Mouse (Mus musculus): ENCODE measurements around the gene Sh3d21. TPM values are rescaled to one million over a fixed set of nuclear protein-coding genes. Genes with fewer than 3 reads are reported as not detected.

Sh3d21 gene
- polyA plus RNA-seq, 1 experiment from 2014 or later: 1.3 TPM

- H3K9me3 ChIP-seq: no peaks in the 10 kb centered on the region
- H3K36me3 ChIP-seq (replicated peaks): no peaks in the 10 kb centered on the region
- H3K4me3 ChIP-seq: no peak overlapping the region
- H3K9ac ChIP-seq: no peak overlapping the region
- H3K27me3 ChIP-seq (replicated peaks): no peaks in the 10 kb centered on the region
- 93% methylated on average over 3 of the region's 3 CpGs for WGBS
- H3K27ac ChIP-seq: no peak overlapping the region
- H3K4me1 ChIP-seq: peaks cover 47% of the 10 kb centered on the region
- ATAC-seq (replicated peaks): no peak
- no peak overlapping the region for H3K4me2 ChIP-seq
Measured at GRCm38 (mm10) chr4:126100764-126101163, 62.5 kb downstream of the Sh3d21 start.

Other genes starting within 250 kb of the Sh3d21 start
- gene Csf3r, start 138.9 kb downstream of the Sh3d21 start, polyA plus RNA-seq (2015; fragmentation: Nextera tagmentation; extraction: Ambion mirVana): 0.60 and 0.74 TPM in 2 replicates
- 130 and 131 TPM in 2 replicates for gene Mrps15, start 116.6 kb downstream of the Sh3d21 start, polyA plus RNA-seq (2015; fragmentation: Nextera tagmentation; extraction: Ambion mirVana)
- gene Oscp1, start 104.9 kb downstream of the Sh3d21 start, polyA plus RNA-seq (2015; fragmentation: Nextera tagmentation; extraction: Ambion mirVana): 43.7 and 47.7 TPM in 2 replicates
- 48.7 and 53.0 TPM in 2 replicates for gene Lsm10, start 66.9 kb downstream of the Sh3d21 start, polyA plus RNA-seq (2015; fragmentation: Nextera tagmentation; extraction: Ambion mirVana)
- gene Stk40, start 59.5 kb downstream of the Sh3d21 start, polyA plus RNA-seq (2015; fragmentation: Nextera tagmentation; extraction: Ambion mirVana): 34.4 and 35.2 TPM in 2 replicates
- 11.8 and 12.0 TPM in 2 replicates for gene Eva1b, start 15.7 kb downstream of the Sh3d21 start, polyA plus RNA-seq (2015; fragmentation: Nextera tagmentation; extraction: Ambion mirVana)
- 140 and 150 TPM in 2 replicates for gene Thrap3, start 39.3 kb upstream of the Sh3d21 start, polyA plus RNA-seq (2015; fragmentation: Nextera tagmentation; extraction: Ambion mirVana)
- gene Map7d1, start 92.9 kb upstream of the Sh3d21 start, polyA plus RNA-seq (2015; fragmentation: Nextera tagmentation; extraction: Ambion mirVana): 85.4 and 92.1 TPM in 2 replicates
- gene Trappc3, start 98.8 kb upstream of the Sh3d21 start, polyA plus RNA-seq (2015; fragmentation: Nextera tagmentation; extraction: Ambion mirVana): 184 and 188 TPM in 2 replicates
- gene Col8a2, start 123.3 kb upstream of the Sh3d21 start, polyA plus RNA-seq (2015; fragmentation: Nextera tagmentation; extraction: Ambion mirVana): 2.6 and 2.9 TPM in 2 replicates
- gene Adprhl2, start 158.2 kb upstream of the Sh3d21 start, polyA plus RNA-seq (2015; fragmentation: Nextera tagmentation; extraction: Ambion mirVana): 94.6 and 99.9 TPM in 2 replicates
- gene Tekt2, start 162.2 kb upstream of the Sh3d21 start, polyA plus RNA-seq (2015; fragmentation: Nextera tagmentation; extraction: Ambion mirVana): 11.8 and 15.1 TPM in 2 replicates

Measured in midbrain, embryonic 15.5 days (tissue).